Mouse (Mus musculus) mouse trophoblast stem cell (cell line): ENCODE measurements around the gene Trmt44.

Source experiments
- in situ Hi-C, 2 experiments: fragments of 300-500 bp; cut with MseI, MboI; formaldehyde crosslinking; loops; 2 replicates in 1 of 2; 3 replicates in 1 of 2; pipeline ENCODE4 v1.15.1; 2025

The Trmt44 gene

GRCm38 (mm10) chr5:35551855-35552837 lies 22.7 kb downstream of the Trmt44 start:
- in situ Hi-C loops: no loop called here

DNA sequence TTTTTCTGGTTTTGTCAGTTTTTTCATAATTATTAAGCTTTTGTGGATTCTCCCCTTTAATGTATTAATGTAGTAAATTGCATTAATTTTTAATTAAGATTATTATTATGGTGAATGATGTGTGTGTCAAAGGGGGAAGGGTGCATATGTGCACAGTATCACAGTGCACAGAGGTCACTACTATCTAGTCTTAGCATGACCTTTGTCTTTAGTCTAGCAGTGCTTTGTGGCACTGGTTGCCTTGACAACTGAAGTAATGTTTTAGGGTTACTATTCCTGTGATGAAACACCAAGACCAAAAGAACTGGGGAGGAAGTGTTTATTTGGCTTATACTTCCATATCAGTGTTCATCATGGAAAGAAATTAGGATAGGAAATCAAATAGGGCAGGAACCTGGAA lies 28.7 kb downstream of the Trmt44 start:
- in situ Hi-C loops: no loop called here

DNA sequence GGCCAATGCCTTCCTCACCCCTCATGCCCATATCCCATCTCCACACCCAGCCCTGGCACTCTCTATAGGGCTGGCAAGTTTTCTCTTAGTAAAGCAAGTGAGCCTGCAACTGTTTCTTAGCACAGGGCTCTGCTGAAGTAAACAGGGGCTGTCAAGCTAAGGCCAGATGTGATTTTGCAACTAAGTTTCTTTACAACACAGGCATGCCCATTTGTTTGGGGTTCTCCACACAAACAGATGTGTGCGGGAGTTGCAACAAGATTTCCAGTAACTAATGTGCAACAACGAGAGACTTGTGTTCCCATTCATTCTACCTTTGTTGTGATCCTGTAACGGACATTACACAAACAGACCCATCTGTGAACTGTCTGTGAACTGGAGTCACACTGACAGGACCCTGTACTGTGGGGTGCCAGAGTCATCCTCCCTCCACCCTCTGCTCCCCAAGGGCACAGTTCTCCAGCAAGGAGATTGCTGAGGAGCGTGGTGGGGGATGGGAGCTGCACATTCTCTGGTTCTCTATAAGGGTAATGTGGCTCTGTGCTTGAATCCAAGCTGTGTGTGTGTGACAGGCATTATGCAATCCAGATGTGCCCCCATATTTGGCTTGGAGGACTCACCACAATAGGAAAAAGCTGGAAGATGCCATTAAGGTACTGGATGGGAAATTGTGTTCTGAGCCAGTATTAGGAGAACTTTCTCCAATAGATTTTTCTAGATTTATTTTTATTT lies 33.6 kb downstream of the Trmt44 start:
- in situ Hi-C loops: no loop called here

DNA sequence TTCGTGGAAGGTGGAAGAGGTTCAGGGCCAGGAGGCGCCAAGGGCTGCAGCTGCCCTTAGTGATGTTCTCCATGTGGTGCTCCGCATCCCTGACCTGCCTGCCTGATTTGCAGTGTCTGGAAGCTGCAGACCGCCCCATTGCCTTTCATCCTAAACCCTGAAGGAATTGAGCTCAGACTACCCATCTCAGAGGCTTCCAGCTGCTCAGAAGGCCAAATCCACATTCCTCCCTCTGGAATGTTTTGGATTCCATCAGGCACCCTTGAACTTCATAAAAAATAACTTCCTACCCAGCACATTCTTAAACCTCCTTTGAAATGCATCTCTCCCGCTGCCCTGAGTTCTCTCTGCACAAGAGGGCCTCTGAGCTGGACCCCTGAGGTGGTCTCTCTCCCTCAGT lies 34.3 kb downstream of the Trmt44 start:
- in situ Hi-C loops: no loop called here

- in situ Hi-C loops: no loop called here
Measured at GRCm38 (mm10) chr5:35539576-35539975, 35.3 kb downstream of the Trmt44 start.

- in situ Hi-C loops: no loop called here
Measured at GRCm38 (mm10) chr5:35538022-35538421, 36.8 kb downstream of the Trmt44 start.

- in situ Hi-C loops: no loop called here
Measured at GRCm38 (mm10) chr5:35537474-35537873, 37.4 kb downstream of the Trmt44 start.

- in situ Hi-C loops: no loop called here
Measured at GRCm38 (mm10) chr5:35536271-35536670, 38.6 kb downstream of the Trmt44 start.

GRCm38 (mm10) chr5:35531586-35531985 lies 43.3 kb downstream of the Trmt44 start:
- in situ Hi-C loops: no loop called here

- in situ Hi-C loops: no loop called here
Measured at GRCm38 (mm10) chr5:35530442-35530841, 44.4 kb downstream of the Trmt44 start.

DNA sequence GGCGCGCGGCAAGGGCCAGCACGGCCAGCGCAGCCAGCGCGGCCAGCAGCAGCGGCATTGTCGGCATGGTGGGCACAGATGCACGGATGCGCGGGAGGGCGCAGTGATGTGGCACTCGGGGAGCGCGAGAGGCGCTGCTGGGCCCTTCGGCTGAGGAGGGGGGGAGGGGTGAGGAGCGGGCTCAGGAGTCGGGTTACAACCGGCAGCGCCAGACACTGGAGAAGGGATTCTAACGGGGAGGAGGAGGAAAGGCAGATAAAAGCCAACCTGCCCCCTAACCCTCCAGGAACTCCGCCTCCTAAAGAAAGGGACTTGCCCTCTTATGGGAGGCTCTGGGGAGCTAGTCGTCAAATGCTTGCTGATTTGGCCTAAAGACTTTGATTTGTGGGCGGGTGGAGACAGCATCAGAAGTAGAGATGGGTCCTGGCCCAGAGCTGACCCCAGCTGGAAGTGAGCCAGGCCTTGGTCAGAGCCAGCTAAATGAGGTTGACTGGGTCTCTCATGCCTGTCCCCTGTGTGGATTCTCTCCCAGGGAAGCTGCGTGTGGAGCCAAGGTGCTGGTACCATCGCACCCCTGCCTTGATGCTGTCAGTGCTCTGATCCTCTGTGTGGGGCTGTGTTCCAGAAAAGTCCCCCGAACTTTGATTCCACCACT lies 49.3 kb downstream of the Trmt44 start, which contains the start of gene Cpz:
Gene Cpz (minus strand): TSS at position 230 of the 655 bp plus-strand sequence.
- in situ Hi-C loops: no loop called here

- in situ Hi-C loops: no loop called here
Measured at GRCm38 (mm10) chr5:35524381-35524780, 50.5 kb downstream of the Trmt44 start.

GRCm38 (mm10) chr5:35523735-35524134 lies 51.1 kb downstream of the Trmt44 start:
- in situ Hi-C loops: no loop called here

- in situ Hi-C loops: loop anchor here in 1 of 2 experiments (10.0 kb wide), 1 partner anchor 152 kb away; no protein-coding TSS in a partner anchor
Measured at GRCm38 (mm10) chr5:35516781-35517180, 58.1 kb downstream of the Trmt44 start.

DNA sequence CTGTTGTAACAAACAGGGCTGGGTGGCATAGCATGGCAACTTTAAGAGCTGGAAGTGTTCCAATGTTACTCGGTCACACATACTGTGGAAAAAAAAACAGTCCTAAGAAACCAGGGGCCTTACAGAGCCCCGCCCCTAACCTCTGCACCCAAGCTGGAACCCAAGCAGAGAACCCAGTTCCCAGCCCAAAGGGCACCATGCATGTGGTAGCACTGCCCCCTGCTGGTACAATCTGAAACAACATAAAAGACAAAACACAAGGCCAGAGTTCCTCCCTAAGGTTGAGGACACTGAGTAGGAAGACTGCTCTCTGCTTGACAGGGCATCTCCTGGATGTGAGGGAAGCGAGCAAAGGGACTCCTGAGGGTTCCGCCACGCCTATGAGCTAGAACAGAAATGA lies 64.3 kb downstream of the Trmt44 start:
- in situ Hi-C loops: loop anchor here in 1 of 2 experiments (10.0 kb wide), 1 partner anchor 146 kb away; no protein-coding TSS in a partner anchor
